Mouse (Mus musculus) thymus, postnatal 25 days (tissue): Measurements from ENCODE around the gene Dcaf12.

Source experiments
- DNase-seq: peaks from one replicate; pipeline ENCODE4 v3.0.0; 2022

Dcaf12 gene

GRCm38 (mm10) chr4:41314141-41315129 is at the start of gene Dcaf12:
Gene Dcaf12 (minus strand): TSS chr4:41314889.
- DNase-seq = peak; percentile 93

- DNase-seq = no peak
Observed at GRCm38 (mm10) chr4:41361059-41361458, 46.4 kb upstream of the Dcaf12 start.

DNA sequence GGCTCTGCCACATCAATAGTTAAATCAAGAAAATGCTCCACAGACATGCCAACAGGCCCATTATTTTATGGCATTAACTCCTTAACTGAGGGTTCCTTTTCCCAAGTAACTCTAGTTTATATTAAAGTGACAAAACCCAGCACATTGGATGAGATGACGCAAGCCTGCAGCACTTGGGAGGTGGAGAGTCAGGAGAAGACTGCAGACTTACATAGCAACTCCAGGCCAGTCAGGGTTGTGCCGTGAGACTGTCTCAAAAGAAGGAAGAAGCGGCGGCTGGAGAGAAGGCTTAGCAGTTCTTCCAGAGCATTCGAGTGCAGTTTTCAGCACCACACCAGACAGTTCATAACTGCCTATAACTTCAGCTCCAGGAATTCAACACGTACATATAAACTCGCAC is 44.7 kb upstream of the Dcaf12 start:
- no peak for DNase-seq

DNA sequence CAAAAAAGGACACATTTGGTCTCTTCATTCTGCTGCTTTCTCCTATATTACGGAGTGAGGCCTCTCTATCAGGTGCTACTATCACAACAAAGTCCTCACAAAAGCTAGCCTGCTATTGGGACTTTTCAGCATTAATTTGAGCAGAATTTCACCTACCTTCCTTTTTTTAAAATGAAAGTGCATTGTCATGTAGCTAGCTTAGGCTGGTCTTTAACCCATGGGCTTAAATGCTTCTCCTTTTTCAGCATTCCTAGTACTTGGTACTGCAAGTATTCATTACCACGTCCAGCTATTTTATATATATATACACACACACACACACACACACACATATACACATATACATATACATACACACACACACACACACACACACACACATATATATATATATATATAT is 44.0 kb upstream of the Dcaf12 start:
- DNase-seq = no peak

DNA sequence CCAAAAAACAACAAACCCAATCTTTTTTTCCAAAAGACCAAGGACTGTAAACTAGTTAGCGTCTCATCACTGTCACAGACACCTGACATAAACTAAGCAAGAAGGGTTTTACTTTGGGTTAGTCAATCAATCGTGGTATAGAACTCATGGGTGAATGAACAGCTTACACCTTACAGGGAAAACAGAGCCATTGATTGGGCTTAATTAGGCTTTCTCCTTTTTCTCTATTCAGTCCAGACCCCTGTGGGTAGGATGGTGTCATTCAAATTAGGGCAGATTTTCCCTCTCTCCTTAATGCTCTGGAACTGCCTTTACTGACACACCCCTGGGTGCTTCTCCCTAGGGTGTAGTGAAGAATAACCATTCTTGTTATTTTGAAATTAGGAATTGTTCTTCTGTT is 42.5 kb upstream of the Dcaf12 start:
- DNase-seq = no peak

DNA sequence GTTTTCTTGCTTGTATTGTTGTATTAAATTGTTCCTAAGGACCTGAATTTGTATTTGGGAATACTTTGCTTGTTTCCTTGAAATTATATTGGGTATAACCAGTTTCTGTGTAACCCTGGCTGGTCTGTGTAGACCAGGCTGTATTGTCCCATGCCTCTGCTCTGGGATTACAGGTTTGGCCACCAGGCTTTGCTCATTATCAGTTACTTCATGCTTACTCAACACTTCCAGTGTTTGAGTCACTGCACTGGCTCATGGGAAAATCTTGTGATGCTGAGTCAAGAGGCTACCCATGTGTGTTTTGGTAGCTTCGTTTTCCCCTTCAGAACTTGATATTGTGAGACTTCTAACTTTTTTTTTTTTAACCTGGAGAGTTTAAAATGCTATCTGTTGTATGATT is 38.6 kb upstream of the Dcaf12 start:
- DNase-seq = no peak

DNA sequence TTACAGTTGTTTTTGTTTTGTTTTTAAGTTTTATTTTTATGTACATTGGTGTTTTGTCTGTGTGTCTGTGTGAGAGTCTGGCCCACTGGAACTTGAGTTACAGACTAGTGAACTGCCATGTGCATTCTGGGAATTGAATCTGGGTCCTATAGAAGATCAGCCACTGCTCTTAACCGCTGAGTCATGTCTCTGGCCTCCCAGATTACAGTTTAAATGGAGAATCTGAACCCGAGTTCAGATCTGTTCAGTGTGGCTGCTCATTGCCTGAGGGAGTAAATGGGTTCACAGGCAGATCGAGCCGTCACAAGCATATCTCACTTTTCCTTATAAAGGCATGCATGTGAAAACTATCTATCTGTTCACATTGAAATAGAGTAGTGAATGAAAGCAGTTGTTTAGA is 38.1 kb upstream of the Dcaf12 start:
- no peak for DNase-seq

GRCm38 (mm10) chr4:41349199-41349591 is 34.5 kb upstream of the Dcaf12 start:
- DNase-seq = no peak

DNA sequence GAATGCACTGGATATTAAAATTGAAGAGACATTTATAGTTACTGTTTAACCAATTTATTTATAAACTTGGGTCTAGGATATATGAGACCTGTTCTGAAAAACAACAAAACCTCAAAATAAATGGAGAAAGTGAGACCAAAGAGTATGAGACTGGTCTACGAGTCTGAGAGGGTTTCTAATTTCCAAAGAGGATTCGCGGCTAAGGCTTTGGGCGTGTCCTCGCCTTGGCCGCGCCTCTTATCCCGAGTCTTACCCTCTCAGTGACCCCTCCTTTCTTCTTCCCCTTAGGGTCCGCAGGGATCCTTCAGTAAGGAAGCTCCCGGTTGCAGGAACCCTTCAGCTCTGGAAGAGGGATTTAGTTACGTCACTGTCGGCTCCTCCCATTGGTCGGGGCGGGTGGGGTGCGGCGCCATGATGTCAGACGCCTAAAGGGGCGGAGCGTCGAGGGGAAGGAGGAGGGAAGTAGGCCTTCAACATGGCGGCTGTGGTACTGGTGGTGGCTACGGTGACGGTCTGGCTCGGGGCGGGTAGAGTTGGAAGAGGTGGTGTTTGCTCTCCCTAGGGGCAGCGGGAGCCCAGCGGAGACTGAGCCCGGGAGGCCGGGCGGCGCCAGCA is 34.0 kb upstream of the Dcaf12 start, which contains the start of gene Ubap1:
Ubap1 (plus strand) TSS at position 413 of the 615 bp plus-strand sequence.
- peak; percentile 90 for DNase-seq

GRCm38 (mm10) chr4:41347839-41348238 is 33.1 kb upstream of the Dcaf12 start:
- DNase-seq = no peak

GRCm38 (mm10) chr4:41346011-41346410 is 31.3 kb upstream of the Dcaf12 start:
- DNase-seq = no peak

- DNase-seq = no peak
Observed at GRCm38 (mm10) chr4:41340912-41341550, 26.3 kb upstream of the Dcaf12 start.

- no peak for DNase-seq
Observed at GRCm38 (mm10) chr4:41336546-41336945, 21.9 kb upstream of the Dcaf12 start.

DNA sequence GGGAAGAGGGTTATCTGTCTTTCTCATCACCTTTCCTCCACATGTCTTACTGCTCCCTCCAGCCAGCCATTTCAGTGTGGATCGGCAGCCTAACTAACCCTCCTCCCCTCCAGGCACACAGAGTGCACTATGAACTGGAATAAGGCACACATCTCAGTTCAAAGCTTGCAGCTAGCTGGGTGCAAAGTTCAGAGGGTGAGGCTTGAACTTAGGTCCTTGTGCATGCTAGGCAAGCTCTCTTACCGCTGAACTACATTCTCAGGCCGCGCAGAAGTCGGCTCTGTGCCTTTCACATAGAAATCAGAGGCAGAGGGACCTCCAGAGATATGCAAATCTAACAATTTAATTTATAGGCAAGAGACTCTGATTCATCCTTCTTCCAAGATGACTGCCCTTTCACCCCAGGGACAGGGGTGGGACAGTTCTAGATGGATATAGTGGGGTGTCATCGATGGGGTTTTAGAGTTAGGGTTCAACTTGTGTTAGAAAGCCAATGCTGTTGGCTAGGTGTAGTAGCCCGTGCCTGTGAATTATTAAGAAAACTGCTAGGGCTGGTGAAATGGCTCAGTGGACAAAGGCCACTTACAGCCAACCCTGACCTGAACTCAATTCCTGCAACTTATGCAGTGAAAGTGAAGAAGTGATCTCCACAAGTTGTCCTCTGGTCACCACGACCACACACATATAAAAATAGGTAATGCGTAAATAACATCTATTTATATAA is 17.2 kb upstream of the Dcaf12 start:
- DNase-seq = no peak

- DNase-seq = no peak
Observed at GRCm38 (mm10) chr4:41331085-41331484, 16.4 kb upstream of the Dcaf12 start.

- no peak for DNase-seq
Observed at GRCm38 (mm10) chr4:41329481-41329880, 14.8 kb upstream of the Dcaf12 start.

DNA sequence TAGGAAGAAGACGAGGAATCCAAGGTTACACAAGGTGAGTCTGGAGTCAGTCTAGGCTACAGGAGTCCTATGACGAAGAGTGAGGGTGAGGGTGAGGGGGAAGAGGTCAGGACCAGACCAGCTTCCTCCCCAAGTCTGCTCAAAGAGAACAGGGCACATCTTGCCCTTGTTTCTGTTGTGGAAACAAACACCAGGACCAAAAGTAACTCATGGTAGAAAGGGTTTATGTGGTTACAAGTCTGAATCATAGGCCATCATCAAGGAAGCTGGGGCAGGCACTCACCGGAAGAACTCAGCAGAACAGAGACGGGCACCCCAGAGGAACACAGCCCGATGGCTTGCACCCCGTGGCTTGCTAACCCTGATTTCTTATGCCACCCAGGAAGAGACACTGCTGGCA is 12.2 kb upstream of the Dcaf12 start:
- DNase-seq = no peak

DNA sequence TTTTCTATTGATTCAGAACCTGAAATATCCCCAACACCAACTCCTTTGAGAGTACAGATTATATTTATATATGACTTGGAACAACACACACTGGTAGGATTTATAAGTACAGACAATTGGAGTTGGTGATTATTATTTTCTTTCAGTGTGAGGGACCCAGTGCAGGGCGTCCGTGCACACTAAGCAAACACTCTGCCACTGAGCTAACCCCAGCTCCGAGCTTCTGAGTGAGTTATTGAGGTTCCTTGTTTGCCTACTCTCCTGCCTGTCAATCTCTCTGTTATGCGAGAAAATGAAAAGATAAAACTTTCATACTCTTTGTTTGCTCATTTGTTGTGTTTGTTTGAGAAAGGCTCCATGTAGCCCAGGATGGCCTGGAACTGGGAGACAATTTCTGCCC is 6.3 kb upstream of the Dcaf12 start:
- no peak for DNase-seq

DNA sequence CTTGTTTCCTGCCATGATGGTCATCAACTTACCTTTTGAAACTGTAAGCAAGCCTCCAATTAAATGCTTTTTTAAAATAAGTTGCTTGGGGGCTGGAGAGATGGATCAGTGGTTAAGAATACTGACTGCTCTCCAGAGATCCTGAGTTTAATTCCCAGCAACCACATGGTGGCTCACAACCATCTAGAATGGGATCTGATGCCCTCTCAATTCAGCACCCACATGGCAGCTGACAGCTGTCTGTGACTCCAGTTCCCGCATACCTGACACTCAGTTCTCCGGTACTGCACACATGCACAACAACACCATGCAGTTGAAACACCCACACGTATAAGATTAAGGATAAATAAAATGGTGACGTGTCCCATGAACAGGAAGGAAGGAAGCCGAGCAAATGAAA is 3.6 kb upstream of the Dcaf12 start:
- DNase-seq = no peak

- DNase-seq = peak; percentile 6
Observed at GRCm38 (mm10) chr4:41315173-41315572, 484 bp upstream of the Dcaf12 start.

- no peak for DNase-seq
Observed at GRCm38 (mm10) chr4:41313722-41314121, 967 bp downstream of the Dcaf12 start.

- DNase-seq = no peak
Observed at GRCm38 (mm10) chr4:41310567-41311563, 3.8 kb downstream of the Dcaf12 start.
